Mouse (Mus musculus): Measurements from ENCODE around the gene Mpzl3. TPM values are rescaled to one million over a fixed set of nuclear protein-coding genes. Genes with fewer than 3 reads are reported as not detected.
A peak's percentile ranks its signal among the peaks of the same experiment; 100 is the strongest.

Gene Mpzl3
- polyA plus RNA-seq, 1 experiment from 2014 or later = 1.7 TPM

GRCm38 (mm10) chr9:45105596-45106374, 50.8 kb downstream of the Mpzl3 start:
- Histone ChIP-seq H3K4me3 (no peak overlapping the region), H3K9me3 (no peaks in the 10 kb centered on the region), H3K9ac (no peak overlapping the region), H3K36me3 (no peaks in the 10 kb centered on the region), H3K27ac (replicated peaks) (no peak overlapping the region), H3K27me3 (replicated peaks) (0 out of 2 replicates have a peak, but pooled peaks cover 3% of the 10 kb centered on the region), H3K4me2 (no peak overlapping the region), H3K4me1 (peaks cover 17% of the 10 kb centered on the region)
- no peak for ATAC-seq (ENCODE audit: extremely low read depth, insufficient number of reproducible peaks, low FRiP score, low TSS enrichment)
- 77% methylated on average over 2 of the region's 2 CpGs for WGBS

GRCm38 (mm10) chr9:45115706-45116105, 60.7 kb downstream of the Mpzl3 start:
- H3K36me3 ChIP-seq = no peaks in the 10 kb centered on the region
- peak overlapping the region; percentile 47 for H3K4me3 ChIP-seq
- H3K4me2 ChIP-seq = peak overlapping the region; percentile 66
- 4% methylated on average over 14 of the region's 14 CpGs for WGBS
- ATAC-seq (ENCODE audit: extremely low read depth, insufficient number of reproducible peaks, low FRiP score, low TSS enrichment) = peak; percentile 27; the same call in 1 of the 2 replicates
- H3K9ac ChIP-seq = peak overlapping the region; percentile 64; the same call in 1 of the 2 replicates
- peaks cover 11% of the 10 kb centered on the region for H3K4me1 ChIP-seq
- H3K27ac ChIP-seq (replicated peaks) = no peak overlapping the region
- H3K27me3 ChIP-seq (replicated peaks) = peaks cover 28% of the 10 kb centered on the region
- no peaks in the 10 kb centered on the region for H3K9me3 ChIP-seq

- H3K27ac ChIP-seq (replicated peaks) = no peak overlapping the region
- H3K36me3 ChIP-seq = no peaks in the 10 kb centered on the region
- 65% methylated on average over 9 of the region's 9 CpGs for WGBS
- peaks cover 35% of the 10 kb centered on the region for H3K27me3 ChIP-seq (replicated peaks)
- ATAC-seq (ENCODE audit: extremely low read depth, insufficient number of reproducible peaks, low FRiP score, low TSS enrichment) = no peak
- H3K4me2 ChIP-seq = no peak overlapping the region
- H3K4me3 ChIP-seq = no peak overlapping the region
- H3K9me3 ChIP-seq = no peaks in the 10 kb centered on the region
- H3K4me1 ChIP-seq = peaks cover 12% of the 10 kb centered on the region
- H3K9ac ChIP-seq = no peak overlapping the region
Measured at GRCm38 (mm10) chr9:45116819-45117218, 61.8 kb downstream of the Mpzl3 start.

GRCm38 (mm10) chr9:45117741-45118431, 62.9 kb downstream of the Mpzl3 start, which contains the start of gene Scn2b:
Gene Scn2b, plus strand, starts transcription at chr9:45117782.
- Histone ChIP-seq H3K9me3 (no peaks in the 10 kb centered on the region), H3K4me1 (peaks cover 21% of the 10 kb centered on the region), H3K9ac (peak within 1 kb of the TSS; percentile 87), H3K27ac (replicated peaks) (peak within 1 kb of the TSS; percentile 75), H3K4me3 (peak within 1 kb of the TSS; percentile 73), H3K36me3 (no peaks in the 10 kb centered on the region), H3K4me2 (peak within 1 kb of the TSS; percentile 75), H3K27me3 (replicated peaks) (peaks cover 31% of the 10 kb centered on the region)
- ATAC-seq (ENCODE audit: extremely low read depth, insufficient number of reproducible peaks, low FRiP score, low TSS enrichment) = no peak
- 2% methylated on average over 13 of the region's 13 CpGs for WGBS

GRCm38 (mm10) chr9:45118552-45118951, 63.6 kb downstream of the Mpzl3 start:
- Histone ChIP-seq H3K4me2 (peak overlapping the region; percentile 75), H3K27me3 (replicated peaks) (peaks cover 31% of the 10 kb centered on the region), H3K4me1 (peaks cover 21% of the 10 kb centered on the region), H3K27ac (replicated peaks) (no peak overlapping the region), H3K9me3 (no peaks in the 10 kb centered on the region), H3K36me3 (no peaks in the 10 kb centered on the region), H3K4me3 (peak overlapping the region; percentile 73), H3K9ac (peak overlapping the region; percentile 87)
- ATAC-seq (ENCODE audit: extremely low read depth, insufficient number of reproducible peaks, low FRiP score, low TSS enrichment) = no peak
- WGBS = 24% methylated on average over 10 of the region's 10 CpGs

- Histone ChIP-seq H3K4me1 (peaks cover 21% of the 10 kb centered on the region), H3K4me3 (no peak overlapping the region), H3K9me3 (no peaks in the 10 kb centered on the region), H3K36me3 (no peaks in the 10 kb centered on the region), H3K27ac (replicated peaks) (no peak overlapping the region), H3K27me3 (replicated peaks) (peaks cover 27% of the 10 kb centered on the region), H3K9ac (no peak overlapping the region), H3K4me2 (peak overlapping the region; percentile 75)
- whole genome bisulfite sequencing = 86% methylated on average over 8 of the region's 8 CpGs
- no peak for ATAC-seq (ENCODE audit: extremely low read depth, insufficient number of reproducible peaks, low FRiP score, low TSS enrichment)
Measured at GRCm38 (mm10) chr9:45119316-45119953, 64.4 kb downstream of the Mpzl3 start.

GRCm38 (mm10) chr9:45119954-45120530, 65.1 kb downstream of the Mpzl3 start:
- no peak overlapping the region for H3K27ac ChIP-seq (replicated peaks)
- no peak overlapping the region for H3K4me3 ChIP-seq
- no peaks in the 10 kb centered on the region for H3K36me3 ChIP-seq
- H3K4me2 ChIP-seq = no peak overlapping the region
- no peaks in the 10 kb centered on the region for H3K9me3 ChIP-seq
- WGBS = 78% methylated on average over 14 of the region's 14 CpGs
- ATAC-seq (ENCODE audit: extremely low read depth, insufficient number of reproducible peaks, low FRiP score, low TSS enrichment) = no peak
- peaks cover 21% of the 10 kb centered on the region for H3K4me1 ChIP-seq
- H3K9ac ChIP-seq = no peak overlapping the region
- peaks cover 25% of the 10 kb centered on the region for H3K27me3 ChIP-seq (replicated peaks)

- Histone ChIP-seq H3K36me3 (0 out of 2 replicates have a peak, but pooled peaks cover 3% of the 10 kb centered on the region), H3K27ac (replicated peaks) (no peak overlapping the region), H3K4me3 (no peak overlapping the region), H3K4me1 (peaks cover 21% of the 10 kb centered on the region), H3K4me2 (no peak overlapping the region), H3K9me3 (no peaks in the 10 kb centered on the region), H3K9ac (no peak overlapping the region), H3K27me3 (replicated peaks) (peaks cover 21% of the 10 kb centered on the region)
- no peak for ATAC-seq (ENCODE audit: extremely low read depth, insufficient number of reproducible peaks, low FRiP score, low TSS enrichment)
- 82% methylated on average over 6 of the region's 6 CpGs for WGBS
Measured at GRCm38 (mm10) chr9:45120567-45120966, 65.6 kb downstream of the Mpzl3 start.

- Histone ChIP-seq H3K4me3 (no peak overlapping the region), H3K9ac (no peak overlapping the region), H3K4me2 (no peak overlapping the region), H3K9me3 (no peaks in the 10 kb centered on the region), H3K27ac (replicated peaks) (no peak overlapping the region), H3K4me1 (peaks cover 21% of the 10 kb centered on the region), H3K27me3 (replicated peaks) (peaks cover 23% of the 10 kb centered on the region), H3K36me3 (0 out of 2 replicates have a peak, but pooled peaks cover 7% of the 10 kb centered on the region)
- ATAC-seq (ENCODE audit: extremely low read depth, insufficient number of reproducible peaks, low FRiP score, low TSS enrichment) = no peak
- WGBS = 54% methylated on average over 6 of the region's 6 CpGs
Measured at GRCm38 (mm10) chr9:45121001-45121400, 66.0 kb downstream of the Mpzl3 start.

GRCm38 (mm10) chr9:45121769-45122168, 66.8 kb downstream of the Mpzl3 start:
- H3K9me3 ChIP-seq = no peaks in the 10 kb centered on the region
- peak overlapping the region; percentile 61 for H3K9ac ChIP-seq
- H3K4me2 ChIP-seq = peak overlapping the region; percentile 70
- 0 out of 2 replicates have a peak, but pooled peaks cover 8% of the 10 kb centered on the region for H3K36me3 ChIP-seq
- peaks cover 27% of the 10 kb centered on the region for H3K27me3 ChIP-seq (replicated peaks)
- no peak for ATAC-seq (ENCODE audit: extremely low read depth, insufficient number of reproducible peaks, low FRiP score, low TSS enrichment)
- H3K4me1 ChIP-seq = peaks cover 21% of the 10 kb centered on the region
- H3K4me3 ChIP-seq = peak overlapping the region; percentile 31
- H3K27ac ChIP-seq (replicated peaks) = no peak overlapping the region
- WGBS = 3% methylated on average over 10 of the region's 10 CpGs
